Comparison of ENCODE assay signal across 1 mouse cellular context in the genomic region with DNA sequence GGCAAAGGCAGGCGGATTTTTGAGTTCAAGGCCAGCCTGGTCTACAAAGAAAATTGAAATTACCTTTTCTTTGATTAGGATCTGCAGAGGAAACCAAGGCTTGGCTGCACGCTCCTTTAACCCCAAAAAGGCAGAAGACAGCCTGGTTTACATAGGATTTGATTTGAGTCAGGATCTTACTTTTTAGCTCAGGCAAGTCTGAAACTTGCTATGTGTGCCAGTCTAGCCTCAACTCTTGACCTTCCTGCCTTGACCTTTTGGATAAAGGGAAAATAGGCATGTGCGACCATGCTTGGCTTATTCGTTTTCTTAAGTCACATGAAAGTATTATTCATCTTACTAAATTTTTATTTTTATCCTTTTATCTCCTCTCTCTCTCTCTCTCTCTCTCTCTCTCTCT.
A peak's percentile ranks its signal among the peaks of the same experiment; 100 is the strongest.
TF ChIP-seq lines count a peak whose summit lies in the region.

No protein-coding gene starts in this region.

TF ChIP-seq in MEL, 35 proteins besides CTCF, POLR2A, EP300 and RAD21 (continued from another document):
- TF ChIP-seq ZC3H11A (IDR thresholded peaks at IDR 0.05; ENCODE audit: low read depth, low read length) (no peak), BHLHE40 (IDR thresholded peaks at IDR 0.05; ENCODE audit: borderline replicate concordance, low read depth, low read length) (no peak), UBTF (IDR thresholded peaks at IDR 0.05; ENCODE audit: borderline replicate concordance, insufficient read depth, low read depth, low read length) (no peak), MAFK (IDR thresholded peaks at IDR 0.05; ENCODE audit: borderline replicate concordance, low read depth, low read length) (no peak), MAX (IDR thresholded peaks at IDR 0.05; ENCODE audit: low read length) (no peak; the same call in 1 of the 2 replicates), ZMIZ1 (IDR thresholded peaks at IDR 0.05; ENCODE audit: low read depth, low read length) (0 out of 2 replicates have a peak, but pooled peaks have one; percentile 10), TBP (IDR thresholded peaks at IDR 0.05; ENCODE audit: low read depth, low read length) (no peak), USF1 (IDR thresholded peaks at IDR 0.05; ENCODE audit: low read depth, low read length) (no peak), TCF12 (IDR thresholded peaks at IDR 0.05; ENCODE audit: low read depth, low read length) (no peak), E2F4 (IDR thresholded peaks at IDR 0.05; ENCODE audit: borderline replicate concordance, low read depth, low read length) (no peak), MXI1 (IDR thresholded peaks at IDR 0.05; ENCODE audit: low read depth, low read length) (no peak), ZNF384 (IDR thresholded peaks at IDR 0.05; ENCODE audit: low read depth, low read length) (peak; percentile 9; the same call in 1 of the 2 replicates), NELFE (IDR thresholded peaks at IDR 0.05; ENCODE audit: low read depth, low read length) (no peak), MEF2A (IDR thresholded peaks at IDR 0.05; ENCODE audit: extremely low read depth, insufficient replicate concordance, low read depth, low read length, poor library complexity, severe bottlenecking) (no peak), MYB (IDR thresholded peaks at IDR 0.05; ENCODE audit: low read depth, low read length) (no peak), MYC (IDR thresholded peaks at IDR 0.05; ENCODE audit: low read depth, low read length) (0 out of 2 replicates have a peak, but pooled peaks have one; percentile 50), NRF1 (IDR thresholded peaks at IDR 0.05; ENCODE audit: insufficient read depth, low read depth, low read length, poor library complexity, severe bottlenecking) (0 out of 2 replicates have a peak, but pooled peaks have one; percentile 9), ZKSCAN1 (IDR thresholded peaks at IDR 0.05; ENCODE audit: low read depth, low read length) (no peak), ETS1 (IDR thresholded peaks at IDR 0.05; ENCODE audit: low read depth, low read length) (no peak), GATA1 (IDR thresholded peaks at IDR 0.05; ENCODE audit: low read depth, low read length) (peak; percentile 40; the same call in 1 of the 2 replicates), CHD2 (IDR thresholded peaks at IDR 0.05; ENCODE audit: low read length) (no peak), RCOR1 (IDR thresholded peaks at IDR 0.05; ENCODE audit: low read depth, low read length) (no peak), SIN3A (IDR thresholded peaks at IDR 0.05; ENCODE audit: low read length) (no peak), HCFC1 (IDR thresholded peaks at IDR 0.05; ENCODE audit: low read depth, low read length) (no peak; the same call in 1 of the 2 replicates), MAZ (IDR thresholded peaks at IDR 0.05; ENCODE audit: low read depth, low read length) (no peak), GABPA (IDR thresholded peaks at IDR 0.05; ENCODE audit: low read depth, low read length) (no peak), KAT2A (conservative IDR thresholded peaks at IDR 0.05; ENCODE audit: low read depth, low read length) (no peak), TAL1 (IDR thresholded peaks at IDR 0.05; ENCODE audit: low read length) (no peak)
